Mouse (Mus musculus) CH12.LX (cell line): ENCODE measurements around the gene Nxpe3. TPM values are rescaled to one million over a fixed set of nuclear protein-coding genes. Genes with fewer than 3 reads are reported as not detected.

Source experiments
- DNase-seq: peaks from one replicate; pipeline ENCODE4 v3.0.0-alpha.2; 2013; ENCODE audit errors: extremely low read depth
- H3K27ac ChIP-seq: 2 replicates; pipeline ENCODE4 v1.5.1; 2012; ENCODE audit warnings: low read depth, mild to moderate bottlenecking, control low read depth, moderate library complexity; ENCODE audit not compliant: insufficient read depth
- H3K27me3 ChIP-seq: replicated peaks from 2 replicates; pipeline ENCODE3; 2012; ENCODE audit warnings: inconsistent platforms
- H3K36me3 ChIP-seq, 2 experiments: replicated peaks in 1 of 2; 2 replicates each; pipeline versions ENCODE3 to v1.6.1; 2012; ENCODE audit warnings: inconsistent platforms in 1 of 2, low read length in 1 of 2, mild to moderate bottlenecking in 1 of 2, mixed read lengths in 1 of 2, moderate library complexity in 1 of 2; ENCODE audit not compliant: control insufficient read depth in 1 of 2, insufficient read depth in 1 of 2
- H3K4me1 ChIP-seq, 2 experiments: 2 replicates each; pipeline ENCODE4 v1.6.1; 2012; ENCODE audit warnings: inconsistent platforms in 1 of 2, moderate library complexity in 1 of 2; ENCODE audit not compliant: insufficient read depth in 2 of 2, control insufficient read depth in 1 of 2
- H3K4me2 ChIP-seq: 2 replicates; pipeline ENCODE4 v1.6.1; 2012; ENCODE audit warnings: low read depth, mild to moderate bottlenecking, control low read depth; ENCODE audit not compliant: poor library complexity, insufficient read depth, severe bottlenecking
- H3K4me3 ChIP-seq, 3 experiments: fragments of 150-350 bp in 1 of 3; sonication (generic) in 1 of 3; replicated peaks in 1 of 3; 2 replicates each; pipeline versions ENCODE3 to v1.5.1; 2011 to 2012; ENCODE audit warnings: low read depth in 2 of 3, low read length in 2 of 3, mild to moderate bottlenecking in 2 of 3, moderate library complexity in 2 of 3, control low read depth in 1 of 3, improper control_type of control experiment in 1 of 3, inconsistent platforms in 1 of 3, mixed read lengths in 1 of 3; ENCODE audit not compliant: poor library complexity in 1 of 3
- H3K79me2 ChIP-seq: replicated peaks from 2 replicates; pipeline ENCODE4 v1.6.1; 2012; ENCODE audit warnings: mild to moderate bottlenecking, moderate library complexity; ENCODE audit not compliant: control insufficient read depth, poor library complexity, insufficient read depth, severe bottlenecking; ENCODE audit errors: extremely low read depth
- H3K9ac ChIP-seq: 2 replicates; pipeline ENCODE4 v1.6.1; 2012; ENCODE audit warnings: low read depth, mild to moderate bottlenecking, control low read depth, moderate library complexity; ENCODE audit not compliant: insufficient read depth
- H3K9me3 ChIP-seq: replicated peaks from 2 replicates; pipeline ENCODE3; 2012; ENCODE audit warnings: low read length, inconsistent platforms, mixed read lengths
- BHLHE40 ChIP-seq: IDR thresholded peaks from 2 replicates; pipeline ENCODE4 v1.6.1; 2011; ENCODE audit warnings: mild to moderate bottlenecking, low read depth, low read length, improper control_type of control experiment
- CHD1 ChIP-seq: IDR thresholded peaks from 2 replicates; pipeline ENCODE4 v1.6.1; 2012; ENCODE audit warnings: low read depth, low read length, improper control_type of control experiment, inconsistent platforms
- CHD2 ChIP-seq: IDR thresholded peaks from 2 replicates; pipeline ENCODE4 v1.6.1; 2011; ENCODE audit warnings: low read length, improper control_type of control experiment
- CTCF ChIP-seq, 2 experiments: IDR thresholded peaks in 1 of 2; conservative IDR thresholded peaks in 1 of 2; 2 replicates each; pipeline ENCODE4 v1.5.1; 2011 to 2012; ENCODE audit warnings: low read depth in 2 of 2, low read length in 2 of 2, improper control_type of control experiment in 1 of 2, inconsistent platforms in 1 of 2, mild to moderate bottlenecking in 1 of 2, moderate library complexity in 1 of 2
- E2F4 ChIP-seq: IDR thresholded peaks from 2 replicates; pipeline ENCODE4 v1.6.1; 2011; ENCODE audit warnings: low read depth, low read length, improper control_type of control experiment; ENCODE audit not compliant: insufficient replicate concordance
- ELF1 ChIP-seq: IDR thresholded peaks from 2 replicates; pipeline ENCODE4 v1.6.1; 2014; ENCODE audit warnings: low read depth, mild to moderate bottlenecking, inconsistent platforms, low read length, improper control_type of control experiment
- EP300 ChIP-seq: IDR thresholded peaks from 2 replicates; pipeline ENCODE4 v1.6.1; 2011; ENCODE audit warnings: low read length, improper control_type of control experiment
- GABPA ChIP-seq: IDR thresholded peaks from 2 replicates; pipeline ENCODE4 v1.6.1; 2012; ENCODE audit warnings: low read depth, low read length, improper control_type of control experiment, inconsistent platforms; ENCODE audit not compliant: insufficient replicate concordance
- HCFC1 ChIP-seq: IDR thresholded peaks from 2 replicates; pipeline ENCODE4 v1.6.1; 2012; ENCODE audit warnings: low read depth, mild to moderate bottlenecking, inconsistent platforms, low read length, improper control_type of control experiment
- IRF4 ChIP-seq: IDR thresholded peaks from 2 replicates; pipeline ENCODE4 v1.6.1; 2014; ENCODE audit warnings: low read depth, mild to moderate bottlenecking, inconsistent platforms, low read length, improper control_type of control experiment
- JUN ChIP-seq: IDR thresholded peaks from 2 replicates; pipeline ENCODE4 v1.6.1; 2011; ENCODE audit warnings: low read depth, mild to moderate bottlenecking, low read length, improper control_type of control experiment, moderate library complexity; ENCODE audit not compliant: insufficient read depth
- JUND ChIP-seq: conservative IDR thresholded peaks from 2 replicates; pipeline ENCODE4 v1.6.1; 2011; ENCODE audit warnings: low read depth, low read length, improper control_type of control experiment
- KAT2A ChIP-seq: IDR thresholded peaks from 2 replicates; pipeline ENCODE4 v1.6.1; 2012; ENCODE audit warnings: low read length, improper control_type of control experiment, inconsistent platforms; ENCODE audit not compliant: insufficient replicate concordance
- MAFK ChIP-seq: IDR thresholded peaks from 2 replicates; pipeline ENCODE4 v1.6.1; 2011; ENCODE audit warnings: low read length, improper control_type of control experiment; ENCODE audit not compliant: insufficient replicate concordance
- MAX ChIP-seq: IDR thresholded peaks from 2 replicates; pipeline ENCODE4 v1.6.1; 2011; ENCODE audit warnings: low read length, improper control_type of control experiment
- MAZ ChIP-seq: IDR thresholded peaks from 2 replicates; pipeline ENCODE4 v1.6.1; 2012; ENCODE audit warnings: low read depth, mild to moderate bottlenecking, inconsistent platforms, low read length, improper control_type of control experiment, moderate library complexity
- MEF2A ChIP-seq: IDR thresholded peaks from 2 replicates; pipeline ENCODE4 v1.6.1; 2014; ENCODE audit warnings: low read depth, mild to moderate bottlenecking, inconsistent platforms, low read length, improper control_type of control experiment, borderline replicate concordance
- MXI1 ChIP-seq: IDR thresholded peaks from 2 replicates; pipeline ENCODE4 v1.6.1; 2011; ENCODE audit warnings: mild to moderate bottlenecking, low read depth, low read length, improper control_type of control experiment
- MYC ChIP-seq: IDR thresholded peaks from 2 replicates; pipeline ENCODE4 v1.6.1; 2011; ENCODE audit warnings: low read depth, mild to moderate bottlenecking, improper control_type of control experiment, low read length
- NELFE ChIP-seq: IDR thresholded peaks from 2 replicates; pipeline ENCODE4 v1.6.1; 2011; ENCODE audit warnings: low read depth, low read length, improper control_type of control experiment
- NRF1 ChIP-seq: IDR thresholded peaks from 2 replicates; pipeline ENCODE4 v1.6.1; 2014; ENCODE audit warnings: low read depth, mild to moderate bottlenecking, inconsistent platforms, low read length, improper control_type of control experiment, moderate library complexity
- PAX5 ChIP-seq: IDR thresholded peaks from 2 replicates; pipeline ENCODE4 v1.6.1; 2012; ENCODE audit warnings: low read length, inconsistent platforms, mixed read lengths
- POLR2A ChIP-seq: IDR thresholded peaks from 2 replicates; pipeline ENCODE4 v1.6.1; 2011; ENCODE audit warnings: low read depth, mild to moderate bottlenecking, improper control_type of control experiment, low read length
- POLR2AphosphoS2 ChIP-seq: IDR thresholded peaks from 2 replicates; pipeline ENCODE4 v1.6.1; 2011; ENCODE audit warnings: low read depth, low read length, improper control_type of control experiment
- RAD21 ChIP-seq: IDR thresholded peaks from 2 replicates; pipeline ENCODE4 v1.6.1; 2011; ENCODE audit warnings: low read depth, mild to moderate bottlenecking, low read length, improper control_type of control experiment, moderate library complexity
- RCOR1 ChIP-seq: conservative IDR thresholded peaks from 2 replicates; pipeline ENCODE4 v1.6.1; 2012; ENCODE audit warnings: low read depth, mild to moderate bottlenecking, inconsistent platforms, low read length, improper control_type of control experiment
- SIN3A ChIP-seq: IDR thresholded peaks from 2 replicates; pipeline ENCODE4 v1.6.1; 2012; ENCODE audit warnings: low read length, improper control_type of control experiment, inconsistent platforms
- SMC3 ChIP-seq: IDR thresholded peaks from 2 replicates; pipeline ENCODE4 v1.6.1; 2011; ENCODE audit warnings: low read depth, low read length, improper control_type of control experiment
- TBP ChIP-seq: conservative IDR thresholded peaks from 2 replicates; pipeline ENCODE4 v1.6.1; 2011; ENCODE audit warnings: low read depth, low read length, improper control_type of control experiment
- TCF12 ChIP-seq: IDR thresholded peaks from 2 replicates; pipeline ENCODE4 v1.6.1; 2014; ENCODE audit warnings: low read depth, mild to moderate bottlenecking, inconsistent platforms, low read length, improper control_type of control experiment
- UBTF ChIP-seq: IDR thresholded peaks from 2 replicates; pipeline ENCODE4 v1.6.1; 2012; ENCODE audit warnings: low read depth, mild to moderate bottlenecking, inconsistent platforms, low read length, improper control_type of control experiment, moderate library complexity
- USF1 ChIP-seq: IDR thresholded peaks from 2 replicates; pipeline ENCODE4 v1.6.1; 2014; ENCODE audit warnings: low read depth, mild to moderate bottlenecking, inconsistent platforms, low read length, improper control_type of control experiment
- USF2 ChIP-seq: conservative IDR thresholded peaks from 2 replicates; pipeline ENCODE4 v1.6.1; 2011; ENCODE audit warnings: low read depth, low read length, improper control_type of control experiment
- ZC3H11A ChIP-seq: IDR thresholded peaks from 2 replicates; pipeline ENCODE4 v1.6.1; 2012; ENCODE audit warnings: low read depth, mild to moderate bottlenecking, inconsistent platforms, low read length, improper control_type of control experiment
- ZKSCAN1 ChIP-seq: IDR thresholded peaks from 2 replicates; pipeline ENCODE4 v1.6.1; 2012; ENCODE audit warnings: low read depth, inconsistent platforms, low read length, improper control_type of control experiment, borderline replicate concordance
- ZMIZ1 ChIP-seq: IDR thresholded peaks from 2 replicates; pipeline ENCODE4 v1.6.1; 2012; ENCODE audit warnings: low read depth, mild to moderate bottlenecking, inconsistent platforms, low read length, improper control_type of control experiment
- ZNF384 ChIP-seq: IDR thresholded peaks from 2 replicates; pipeline ENCODE4 v1.6.1; 2012; ENCODE audit warnings: low read depth, low read length, improper control_type of control experiment, inconsistent platforms
- dilution Hi-C: fragments of 300-500 bp; cut with MboI; formaldehyde crosslinking; loops from 2 replicates; pipeline ENCODE4 v1.14.3; 2020; ENCODE audit warnings: low sequenced_read_pairs; ENCODE audit not compliant: extremely low pct_unique_long_range_greater_than_20kb, extremely low pct_ligation_motif_present
- in situ Hi-C: fragments of 300-500 bp; cut with MboI; formaldehyde crosslinking; loops from 3 replicates; pipeline ENCODE4 v1.14.3; 2019; ENCODE audit warnings: low sequenced_read_pairs, low pct_ligation_motif_present, low pct_unique_long_range_greater_than_20kb, mixed read lengths
- polyA plus RNA-seq: library from polyadenylated mRNA; unstranded; fragments of >175 nt; gene quantifications from 2 replicates; pipeline ENCODE4 v1.2.1, GENCODE M21; 2012; ENCODE audit warnings: low read depth; ENCODE audit not compliant: insufficient read length
- total RNA-seq, 2 experiments: library from RNA; depleted of rRNA; stranded (reverse); fragments of 300-350 nt in 1 of 2; fragments of >200 nt in 1 of 2; gene quantifications; 2 replicates each; pipeline ENCODE4 v1.2.3; 2012 to 2014

Gene Nxpe3
- total and polyA plus RNA-seq, 3 experiments: 5.4 to 12.3 (median 10.6) TPM

DNA sequence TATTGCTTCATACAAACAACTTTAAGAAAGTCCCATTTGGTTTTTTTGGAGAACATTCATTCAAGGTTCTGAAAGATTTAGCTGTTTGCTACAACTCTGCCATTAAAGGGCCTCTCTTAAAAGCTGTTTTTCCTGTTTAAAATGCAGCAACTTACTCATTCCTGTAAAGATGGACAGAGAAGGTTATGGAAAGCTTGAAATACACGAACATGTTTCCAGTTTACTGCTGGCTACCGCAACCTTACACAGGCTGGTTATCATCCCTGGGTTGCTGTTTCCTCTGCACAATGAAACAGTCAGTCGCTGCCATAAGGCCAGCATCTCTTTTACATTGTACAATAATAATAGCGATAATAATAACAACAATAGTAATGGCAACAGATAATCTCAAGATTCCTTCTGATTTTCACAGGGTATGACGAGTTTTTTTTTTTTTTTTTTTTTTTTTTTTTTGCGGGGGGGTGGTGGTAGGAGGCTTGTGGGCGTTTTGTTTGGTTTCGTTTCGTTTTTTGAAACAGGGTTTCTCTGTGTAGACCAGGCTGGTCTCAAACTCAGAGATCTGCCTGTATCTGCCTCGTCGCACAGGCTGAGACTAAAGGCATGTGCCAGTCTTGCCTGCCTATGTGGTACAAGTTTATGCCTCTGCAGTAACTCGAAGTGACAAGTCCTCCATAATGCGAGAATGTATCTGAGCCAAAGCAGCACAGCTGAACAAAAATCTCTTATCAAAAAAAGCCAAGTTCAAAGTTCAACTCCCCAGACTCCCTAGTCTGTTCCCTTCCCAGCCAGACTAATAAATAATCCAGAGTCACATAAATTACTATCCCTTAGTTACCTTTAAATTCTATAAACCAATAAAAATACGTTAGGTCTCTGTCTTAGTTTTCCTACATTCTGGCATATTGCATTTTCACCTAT lies 7.0 kb upstream of the Nxpe3 start:
- peaks cover 31 to 59% of the 10 kb centered on the region in 2 experiments for H3K4me1 ChIP-seq
- peak overlapping the region; percentile 64; the same call in 1 of the 2 replicates for H3K27ac ChIP-seq
- in situ Hi-C loops: no loop called here
- TF ChIP-seq SMC3: no peak
- TF ChIP-seq MAZ: peak; percentile 90
- peak; percentile 67; the same call in 1 of the 2 replicates for TF ChIP-seq EP300
- TF ChIP-seq ZMIZ1: no peak
- TF ChIP-seq JUN: no peak; the same call in 1 of the 2 replicates
- TF ChIP-seq RAD21: no peak
- TF ChIP-seq POLR2A: no peak
- peak; percentile 98 for TF ChIP-seq ZNF384
- no peak; the same call in 1 of the 2 replicates for TF ChIP-seq HCFC1
- TF ChIP-seq POLR2AphosphoS2: no peak
- no peak for TF ChIP-seq PAX5
- peak; percentile 5; the same call in 1 of the 2 replicates for TF ChIP-seq MXI1
- no peak for TF ChIP-seq E2F4
- no peak for TF ChIP-seq USF1
- no peak for TF ChIP-seq CHD2
- TF ChIP-seq ZC3H11A: no peak
- peak; percentile 82 for TF ChIP-seq CHD1
- TF ChIP-seq TCF12: no peak
- peak; percentile 66; the same call in 1 of the 2 replicates for TF ChIP-seq JUND
- TF ChIP-seq NELFE: no peak
- TF ChIP-seq TBP: no peak
- peak; percentile 43; the same call in 1 of the 2 replicates for TF ChIP-seq BHLHE40
- TF ChIP-seq USF2: no peak
- TF ChIP-seq KAT2A: no peak
- TF ChIP-seq NRF1: 0 out of 2 replicates have a peak, but pooled peaks have one; percentile 9
- peak; percentile 8; the same call in 1 of the 2 replicates for TF ChIP-seq MAX
- no peak for TF ChIP-seq RCOR1
- no peak for TF ChIP-seq MEF2A
- TF ChIP-seq UBTF: no peak
- no peak for TF ChIP-seq ELF1
- no peak for TF ChIP-seq CTCF (conservative IDR thresholded peaks at IDR 0.05 in 1 of 2, IDR thresholded peaks at IDR 0.05 in 1 of 2; ENCODE audit: low read depth in 2 of 2, low read length in 2 of 2)
- TF ChIP-seq MYC: peak; percentile 16; the same call in 1 of the 2 replicates
- 0 out of 2 replicates have a peak, but pooled peaks have one; percentile 7 for TF ChIP-seq MAFK
- TF ChIP-seq ZKSCAN1: no peak; the same call in 1 of the 2 replicates
- no peak for TF ChIP-seq GABPA
- peak; percentile 74; the same call in 1 of the 2 replicates for TF ChIP-seq IRF4
- TF ChIP-seq SIN3A: peak; percentile 75

More for the DNA sequence above, 7.0 kb upstream of the Nxpe3 start:
- Histone ChIP-seq H3K4me3 (peak overlapping the region; percentile 21 to 46 (median 31)), H3K9me3 (no peaks in the 10 kb centered on the region), H3K9ac (peak overlapping the region; percentile 68), H3K27me3 (no peaks in the 10 kb centered on the region), H3K79me2 (0 out of 2 replicates have a peak, but pooled peaks cover 2% of the 10 kb centered on the region), H3K36me3 (peaks cover 2 to 18% of the 10 kb centered on the region in 2 experiments), H3K4me2 (peak overlapping the region; percentile 71)
- dilution Hi-C loops: no loop called here
- DNase-seq: no peak
